Mouse (Mus musculus) lung, embryonic 16.5 days (tissue): Measurements from ENCODE around the gene G3bp2. TPM values are rescaled to one million over a fixed set of nuclear protein-coding genes. Genes with fewer than 3 reads are reported as not detected.

Experiments used
- ATAC-seq: fragments of 200-750 bp; cut with Nextera tagmentation; 2 replicates; pipeline ENCODE4 v1.8.0; 2017; ENCODE audit warnings: low read depth, mild to moderate bottlenecking, moderate library complexity
- H3K27ac ChIP-seq: fragments of 300-500 bp; sonication (generic); 2 replicates; pipeline ENCODE4 v1.5.1; 2014; ENCODE audit warnings: mild to moderate bottlenecking, control low read depth, low read length
- H3K27me3 ChIP-seq: fragments of 300-500 bp; sonication (generic); 2 replicates; pipeline ENCODE4 v1.6.1; 2014; ENCODE audit warnings: low read depth, low read length, mixed read lengths; ENCODE audit not compliant: control insufficient read depth, insufficient read depth
- H3K36me3 ChIP-seq: fragments of 300-500 bp; sonication (generic); 2 replicates; pipeline ENCODE4 v1.6.1; 2014; ENCODE audit warnings: low read length; ENCODE audit not compliant: control insufficient read depth, insufficient read depth
- H3K4me1 ChIP-seq: fragments of 300-500 bp; sonication (generic); replicated peaks from 2 replicates; pipeline ENCODE4 v1.6.1; 2014; ENCODE audit warnings: low read length, mixed read lengths; ENCODE audit not compliant: control insufficient read depth, insufficient read depth
- H3K4me2 ChIP-seq: fragments of 300-500 bp; sonication (generic); 2 replicates; pipeline ENCODE4 v1.6.1; 2014; ENCODE audit warnings: low read depth, low read length, control low read depth
- H3K4me3 ChIP-seq: fragments of 300-500 bp; sonication (generic); 2 replicates; pipeline ENCODE4 v1.5.1; 2014; ENCODE audit warnings: mild to moderate bottlenecking, low read length, control low read depth
- H3K9ac ChIP-seq: fragments of 300-500 bp; sonication (generic); 2 replicates; pipeline ENCODE4 v1.6.1; 2014; ENCODE audit warnings: low read length, control low read depth
- H3K9me3 ChIP-seq: fragments of 300-500 bp; sonication (generic); 2 replicates; pipeline ENCODE4 v1.6.1; 2016; ENCODE audit warnings: low read length; ENCODE audit not compliant: control insufficient read depth
- WGBS: fragments of 180-500 bp; shearing (Covaris S2); extraction: QIAGEN DNeasy Blood & Tissue Kit; methylation state at CpG from one replicate; pipeline ENCODE4 v1.1.7; 2014; 5-methylcytosine and 5-hydroxymethylcytosine counted together
- polyA plus RNA-seq: library from polyadenylated mRNA; unstranded; fragments of >200 nt; fragmentation: Nextera tagmentation; extraction: Ambion mirVana; gene quantifications from 2 replicates; pipeline ENCODE4 v1.2.1, GENCODE M21; 2015

Gene G3bp2
- polyA plus RNA-seq, 1 experiment from 2014 or later: 144 TPM

- no peak overlapping the region for H3K9ac ChIP-seq
- no peak for ATAC-seq
- whole genome bisulfite sequencing: 93% methylated on average over 14 of the region's 14 CpGs
Measured at GRCm38 (mm10) chr5:92074061-92074460, 9.5 kb downstream of the G3bp2 start.

GRCm38 (mm10) chr5:92063192-92063591, 20.3 kb downstream of the G3bp2 start:
- peaks cover 28% of the 10 kb centered on the region; the same call in 1 of the 2 replicates for H3K36me3 ChIP-seq
- ATAC-seq: no peak
- 94% methylated on average over 2 of the region's 2 CpGs for WGBS

More at GRCm38 (mm10) chr5:92074061-92074460, 9.5 kb downstream of the G3bp2 start:
- H3K36me3 ChIP-seq: no peaks in the 10 kb centered on the region
- H3K4me2 ChIP-seq: no peak overlapping the region
- no peaks in the 10 kb centered on the region for H3K9me3 ChIP-seq
- H3K4me3 ChIP-seq: no peak overlapping the region
- H3K4me1 ChIP-seq: no peaks in the 10 kb centered on the region
- H3K27me3 ChIP-seq: no peaks in the 10 kb centered on the region
- no peak overlapping the region for H3K27ac ChIP-seq

GRCm38 (mm10) chr5:92052866-92053265, 30.7 kb downstream of the G3bp2 start:
- no peaks in the 10 kb centered on the region for H3K27me3 ChIP-seq
- H3K4me3 ChIP-seq: no peak overlapping the region
- H3K4me2 ChIP-seq: no peak overlapping the region
- H3K9ac ChIP-seq: no peak overlapping the region
- no peaks in the 10 kb centered on the region for H3K4me1 ChIP-seq
- H3K27ac ChIP-seq: no peak overlapping the region
- H3K9me3 ChIP-seq: no peaks in the 10 kb centered on the region
- ATAC-seq: no peak
- H3K36me3 ChIP-seq: peaks cover 34% of the 10 kb centered on the region
- WGBS: 87% methylated on average over 6 of the region's 6 CpGs

More at GRCm38 (mm10) chr5:92063192-92063591, 20.3 kb downstream of the G3bp2 start:
- Histone ChIP-seq H3K4me1 (no peaks in the 10 kb centered on the region), H3K27me3 (no peaks in the 10 kb centered on the region), H3K9ac (no peak overlapping the region), H3K9me3 (no peaks in the 10 kb centered on the region), H3K4me3 (no peak overlapping the region), H3K27ac (no peak overlapping the region), H3K4me2 (no peak overlapping the region)

- WGBS: 75% methylated on average over 3 of the region's 3 CpGs
- H3K27me3 ChIP-seq: no peaks in the 10 kb centered on the region
- no peak for ATAC-seq
Measured at GRCm38 (mm10) chr5:92050419-92050818, 33.1 kb downstream of the G3bp2 start.

GRCm38 (mm10) chr5:92043783-92044182, 39.7 kb downstream of the G3bp2 start, which contains the start of gene Cdkl2:
Cdkl2 (minus strand) TSS chr5:92043883.
- Histone ChIP-seq H3K4me2 (peak within 1 kb of the TSS; percentile 77), H3K9me3 (no peaks in the 10 kb centered on the region), H3K27me3 (peaks cover 4% of the 10 kb centered on the region), H3K4me1 (no peaks in the 10 kb centered on the region; the same call in 1 of the 2 replicates), H3K36me3 (no peaks in the 10 kb centered on the region), H3K27ac (peak within 1 kb of the TSS; percentile 81), H3K9ac (peak within 1 kb of the TSS; percentile 80), H3K4me3 (peak within 1 kb of the TSS; percentile 87)
- no peak for ATAC-seq
- 64% methylated on average over 4 of the region's 4 CpGs for WGBS

More at GRCm38 (mm10) chr5:92050419-92050818, 33.1 kb downstream of the G3bp2 start:
- no peak overlapping the region for H3K9ac ChIP-seq
- H3K4me1 ChIP-seq: no peaks in the 10 kb centered on the region
- H3K4me2 ChIP-seq: no peak overlapping the region
- H3K4me3 ChIP-seq: no peak overlapping the region
- no peaks in the 10 kb centered on the region for H3K9me3 ChIP-seq
- H3K36me3 ChIP-seq: peaks cover 17% of the 10 kb centered on the region
- no peak overlapping the region for H3K27ac ChIP-seq

GRCm38 (mm10) chr5:92042377-92043348, 40.9 kb downstream of the G3bp2 start:
- Histone ChIP-seq H3K4me2 (peak overlapping the region; percentile 77), H3K9ac (peak overlapping the region; percentile 80), H3K27ac (peak overlapping the region; percentile 81), H3K27me3 (peaks cover 4% of the 10 kb centered on the region), H3K4me1 (no peaks in the 10 kb centered on the region; the same call in 1 of the 2 replicates), H3K9me3 (no peaks in the 10 kb centered on the region), H3K36me3 (no peaks in the 10 kb centered on the region), H3K4me3 (peak overlapping the region; percentile 87)
- peak; percentile 99 for ATAC-seq
- WGBS: under 1% methylated on average over 68 of the region's 68 CpGs

- Histone ChIP-seq H3K9me3 (no peaks in the 10 kb centered on the region), H3K4me3 (no peak overlapping the region), H3K9ac (no peak overlapping the region), H3K4me2 (no peak overlapping the region), H3K4me1 (no peaks in the 10 kb centered on the region), H3K27ac (no peak overlapping the region), H3K27me3 (no peaks in the 10 kb centered on the region), H3K36me3 (no peaks in the 10 kb centered on the region)
- no peak for ATAC-seq
- WGBS: 45% methylated on average over 2 of the region's 2 CpGs
Measured at GRCm38 (mm10) chr5:92019960-92020359, 63.6 kb downstream of the G3bp2 start.

- no peaks in the 10 kb centered on the region for H3K36me3 ChIP-seq
- H3K9me3 ChIP-seq: no peaks in the 10 kb centered on the region
- 50% methylated on average over 7 of the region's 7 CpGs for WGBS
- H3K27me3 ChIP-seq: no peaks in the 10 kb centered on the region
- H3K4me3 ChIP-seq: no peak overlapping the region
- no peaks in the 10 kb centered on the region for H3K4me1 ChIP-seq
- H3K9ac ChIP-seq: no peak overlapping the region
- no peak overlapping the region for H3K4me2 ChIP-seq
- no peak for ATAC-seq
- H3K27ac ChIP-seq: no peak overlapping the region
Measured at GRCm38 (mm10) chr5:92011756-92012155, 71.8 kb downstream of the G3bp2 start.

- Histone ChIP-seq H3K27me3 (no peaks in the 10 kb centered on the region), H3K9me3 (no peaks in the 10 kb centered on the region), H3K4me1 (no peaks in the 10 kb centered on the region), H3K9ac (no peak overlapping the region), H3K27ac (no peak overlapping the region), H3K36me3 (no peaks in the 10 kb centered on the region), H3K4me3 (no peak overlapping the region), H3K4me2 (no peak overlapping the region)
- ATAC-seq: no peak
- WGBS: 37% methylated on average over 2 of the region's 2 CpGs
Measured at GRCm38 (mm10) chr5:92009827-92010226, 73.7 kb downstream of the G3bp2 start.
